Mouse (Mus musculus) kidney, adult 2 months (tissue): ENCODE measurements around the gene Zdhhc13.

Source experiments
- CTCF ChIP-seq: fragments of 200-500 bp; conservative IDR thresholded peaks from 2 replicates; pipeline ENCODE4 v1.5.1; 2011; ENCODE audit warnings: low read depth, mild to moderate bottlenecking, control low read depth, low read length, moderate library complexity, mixed read lengths; ENCODE audit not compliant: insufficient read depth, insufficient read length
- POLR2A ChIP-seq: fragments of 200-500 bp; IDR thresholded peaks from one replicate; pipeline ENCODE4 v1.6.1; 2011; ENCODE audit warnings: low read depth, low read length, control low read depth

- TF ChIP-seq CTCF (no peak), POLR2A (no peak)
Observed at GRCm38 (mm10) chr7:48871292-48871691, 82.5 kb downstream of the Zdhhc13 start.
